Mouse (Mus musculus) forebrain, embryonic 14.5 days (tissue): ENCODE measurements around the gene Ak1. TPM values are rescaled to one million over a fixed set of nuclear protein-coding genes. Genes with fewer than 3 reads are reported as not detected.

Source experiments
- ATAC-seq: fragments of 200-750 bp; cut with Nextera tagmentation; 2 replicates; pipeline ENCODE4 v1.8.0; 2017; ENCODE audit warnings: mild to moderate bottlenecking, moderate library complexity
- DNase-seq: peaks from one replicate; pipeline ENCODE4 v3.0.0-alpha.2; 2015; ENCODE audit warnings: low spot score
- H3K27ac ChIP-seq: fragments of 300-500 bp; sonication (generic); 2 replicates; pipeline ENCODE4 v1.5.1; 2014; ENCODE audit warnings: low read depth, mild to moderate bottlenecking, control low read depth, low read length, moderate library complexity
- H3K27me3 ChIP-seq: fragments of 300-500 bp; sonication (generic); replicated peaks from 2 replicates; pipeline ENCODE4 v1.6.1; 2014; ENCODE audit warnings: low read length, control low read depth, mixed read lengths; ENCODE audit not compliant: control insufficient read depth, insufficient read depth
- H3K36me3 ChIP-seq: fragments of 300-500 bp; sonication (generic); 2 replicates; pipeline ENCODE4 v1.6.1; 2014; ENCODE audit warnings: low read length, control low read depth; ENCODE audit not compliant: control insufficient read depth, insufficient read depth
- H3K4me1 ChIP-seq: fragments of 300-500 bp; sonication (generic); 2 replicates; pipeline ENCODE4 v1.6.1; 2014; ENCODE audit warnings: antibody characterized with exemption, low read length, control low read depth; ENCODE audit not compliant: control insufficient read depth, insufficient read depth
- H3K4me2 ChIP-seq: fragments of 300-500 bp; sonication (generic); 2 replicates; pipeline ENCODE4 v1.6.1; 2014; ENCODE audit warnings: mild to moderate bottlenecking, control low read depth, low read length
- H3K4me3 ChIP-seq: fragments of 300-500 bp; sonication (generic); 2 replicates; pipeline ENCODE4 v1.5.1; 2014; ENCODE audit warnings: low read depth, low read length, control low read depth
- H3K9ac ChIP-seq: fragments of 300-500 bp; sonication (generic); 2 replicates; pipeline ENCODE4 v1.6.1; 2014; ENCODE audit warnings: mild to moderate bottlenecking, low read length, control low read depth, moderate library complexity
- H3K9me3 ChIP-seq: fragments of 300-500 bp; sonication (generic); replicated peaks from 2 replicates; pipeline ENCODE4 v1.6.1; 2016; ENCODE audit warnings: low read length, control low read depth, mixed read lengths; ENCODE audit not compliant: control insufficient read depth
- WGBS: fragments of 180-500 bp; shearing (Covaris S2); extraction: QIAGEN DNeasy Blood & Tissue Kit; methylation state at CpG from one replicate; pipeline ENCODE4 v1.1.7; 2014; 5-methylcytosine and 5-hydroxymethylcytosine counted together
- polyA plus RNA-seq: library from polyadenylated mRNA; unstranded; fragments of >200 nt; fragmentation: Nextera tagmentation; extraction: Ambion mirVana; gene quantifications from 2 replicates; pipeline ENCODE4 v1.2.1, GENCODE M21; 2014

Gene Ak1
- polyA plus RNA-seq, 1 experiment from 2014 or later, result 60.3 TPM

- DNase-seq, result peak; percentile 43
- 7% methylated on average over 32 of the region's 34 CpGs for WGBS
Observed at GRCm38 (mm10) chr2:32607262-32607947, 14.2 kb upstream of the Ak1 start.

DNA sequence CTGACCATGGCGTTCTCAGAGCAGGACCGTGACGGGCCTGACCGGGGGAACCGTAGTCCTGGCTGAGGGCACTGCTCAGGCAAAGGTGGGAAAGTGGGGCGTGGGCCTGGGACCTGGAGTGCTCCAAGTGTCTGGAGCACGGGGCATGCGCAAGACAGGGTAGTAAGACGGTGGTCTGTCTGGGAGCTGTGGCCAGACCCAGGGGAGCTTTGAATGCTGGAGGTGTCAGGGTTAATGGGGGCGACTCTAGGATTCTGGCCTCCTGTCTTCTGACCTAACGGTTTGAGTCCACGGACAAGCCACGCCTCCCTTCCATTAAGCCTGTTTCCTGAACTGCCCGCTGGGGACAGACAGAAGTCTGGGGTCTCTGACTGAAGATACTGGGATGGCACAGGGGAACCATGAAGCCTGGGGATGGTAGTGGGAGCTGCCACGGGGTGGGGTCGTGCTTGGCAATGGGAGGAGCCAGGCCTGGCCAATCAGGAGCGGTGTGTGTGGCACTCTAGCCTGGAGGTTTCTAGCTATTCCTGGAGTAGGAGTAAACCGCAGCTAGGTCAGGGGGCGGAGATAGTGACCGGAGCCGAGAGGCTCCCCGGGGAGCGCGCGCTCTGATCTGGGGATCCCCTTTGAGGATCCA is 13.3 kb upstream of the Ak1 start:
- Histone ChIP-seq H3K4me1 (peaks cover 2% of the 10 kb centered on the region; the same call in 1 of the 2 replicates), H3K27ac (no peak overlapping the region), H3K9me3 (no peaks in the 10 kb centered on the region), H3K4me3 (peak overlapping the region; percentile 72; the same call in 1 of the 2 replicates), H3K4me2 (peak overlapping the region; percentile 30), H3K9ac (no peak overlapping the region; the same call in 1 of the 2 replicates), H3K36me3 (no peaks in the 10 kb centered on the region), H3K27me3 (no peaks in the 10 kb centered on the region)
- DNase-seq, result peak; percentile 41
- ATAC-seq, result peak; percentile 22; the same call in 1 of the 2 replicates
- WGBS, result 11% methylated on average over 25 of the region's 25 CpGs

More at GRCm38 (mm10) chr2:32607262-32607947, 14.2 kb upstream of the Ak1 start:
- peak overlapping the region; percentile 79 for H3K9ac ChIP-seq
- H3K4me2 ChIP-seq, result peak overlapping the region; percentile 89
- H3K4me3 ChIP-seq, result peak overlapping the region; percentile 72
- no peaks in the 10 kb centered on the region for H3K9me3 ChIP-seq
- ATAC-seq, result peak; percentile 33
- no peaks in the 10 kb centered on the region for H3K36me3 ChIP-seq
- H3K27me3 ChIP-seq, result no peaks in the 10 kb centered on the region
- H3K4me1 ChIP-seq, result peaks cover 2% of the 10 kb centered on the region; the same call in 1 of the 2 replicates
- no peak overlapping the region for H3K27ac ChIP-seq

DNA sequence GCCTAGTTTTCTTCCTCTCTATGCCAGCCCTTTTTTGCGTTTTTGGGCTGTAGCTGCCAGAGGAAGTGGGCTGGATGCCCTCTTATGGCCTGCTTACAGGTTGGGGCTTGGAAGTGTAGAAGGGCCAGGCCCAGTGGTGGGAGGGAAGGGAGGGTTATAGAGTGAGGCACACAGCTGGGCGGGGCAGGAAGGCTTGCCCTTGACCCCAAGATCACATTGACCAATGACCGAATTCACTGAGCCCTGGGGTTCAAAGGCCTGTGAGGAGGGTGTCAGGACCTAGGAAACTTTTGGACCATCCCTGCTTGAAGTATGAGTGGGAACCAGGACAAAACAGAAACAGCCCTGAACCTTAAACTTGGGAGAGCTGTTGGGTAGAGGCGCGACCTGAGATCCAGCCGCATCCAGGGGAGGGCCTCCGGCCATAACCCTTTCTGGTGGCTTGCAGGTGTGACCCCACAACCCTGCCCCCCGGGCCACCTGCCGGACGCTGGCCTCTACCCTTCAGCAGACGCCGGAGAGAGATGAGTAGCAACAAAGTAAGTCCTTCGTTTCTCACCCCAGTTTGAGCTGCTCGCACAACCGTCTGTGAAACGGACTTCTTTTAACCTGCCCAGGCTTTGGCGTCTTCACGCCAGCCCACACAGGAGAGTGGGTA is 12.7 kb upstream of the Ak1 start:
- Histone ChIP-seq H3K27me3 (no peaks in the 10 kb centered on the region), H3K4me1 (peaks cover 2% of the 10 kb centered on the region; the same call in 1 of the 2 replicates), H3K4me2 (peak overlapping the region; percentile 30), H3K27ac (no peak overlapping the region), H3K4me3 (no peak overlapping the region), H3K9ac (no peak overlapping the region; the same call in 1 of the 2 replicates), H3K9me3 (no peaks in the 10 kb centered on the region), H3K36me3 (no peaks in the 10 kb centered on the region)
- ATAC-seq (no peak), DNase-seq (no peak)
- WGBS, result 45% methylated on average over 18 of the region's 18 CpGs

- peak; percentile 65 for DNase-seq
- Histone ChIP-seq H3K36me3 (peaks cover 6% of the 10 kb centered on the region; the same call in 1 of the 2 replicates), H3K4me1 (peaks cover 2% of the 10 kb centered on the region; the same call in 1 of the 2 replicates), H3K4me2 (peak overlapping the region; percentile 52), H3K27me3 (no peaks in the 10 kb centered on the region), H3K27ac (no peak overlapping the region), H3K4me3 (peak overlapping the region; percentile 27), H3K9ac (0 out of 2 replicates have a peak overlapping the region, but pooled peaks have one; percentile 40), H3K9me3 (no peaks in the 10 kb centered on the region)
- no peak for ATAC-seq
- WGBS, result 16% methylated on average over 23 of the region's 23 CpGs
Observed at GRCm38 (mm10) chr2:32610610-32611229, 10.8 kb upstream of the Ak1 start.

DNA sequence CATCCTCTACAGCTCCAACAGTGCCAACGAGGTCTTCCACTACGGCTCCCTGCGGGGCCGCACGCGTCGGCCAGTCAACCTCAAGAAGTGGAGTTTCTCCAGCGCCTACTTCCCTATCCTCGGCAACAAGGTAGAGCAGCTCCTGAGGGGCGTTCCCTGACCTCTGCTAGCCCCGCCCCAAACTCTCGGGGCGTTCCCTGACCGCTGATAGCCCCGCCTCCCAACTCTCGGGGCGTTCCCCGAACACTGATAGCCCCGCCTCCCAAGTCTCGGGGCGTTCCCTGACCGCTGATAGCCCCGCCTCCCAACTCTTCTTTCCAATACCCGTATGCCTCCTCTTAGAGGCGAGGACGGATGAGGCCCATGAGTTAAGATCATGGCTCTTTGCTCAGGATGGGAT is 9.3 kb upstream of the Ak1 start:
- ATAC-seq (no peak), DNase-seq (no peak)
- 75% methylated on average over 26 of the region's 26 CpGs for WGBS
- Histone ChIP-seq H3K4me3 (no peak overlapping the region), H3K27me3 (no peaks in the 10 kb centered on the region), H3K9me3 (no peaks in the 10 kb centered on the region), H3K9ac (no peak overlapping the region), H3K27ac (no peak overlapping the region), H3K36me3 (peaks cover 6% of the 10 kb centered on the region; the same call in 1 of the 2 replicates), H3K4me2 (no peak overlapping the region), H3K4me1 (peaks cover 2% of the 10 kb centered on the region; the same call in 1 of the 2 replicates)

DNA sequence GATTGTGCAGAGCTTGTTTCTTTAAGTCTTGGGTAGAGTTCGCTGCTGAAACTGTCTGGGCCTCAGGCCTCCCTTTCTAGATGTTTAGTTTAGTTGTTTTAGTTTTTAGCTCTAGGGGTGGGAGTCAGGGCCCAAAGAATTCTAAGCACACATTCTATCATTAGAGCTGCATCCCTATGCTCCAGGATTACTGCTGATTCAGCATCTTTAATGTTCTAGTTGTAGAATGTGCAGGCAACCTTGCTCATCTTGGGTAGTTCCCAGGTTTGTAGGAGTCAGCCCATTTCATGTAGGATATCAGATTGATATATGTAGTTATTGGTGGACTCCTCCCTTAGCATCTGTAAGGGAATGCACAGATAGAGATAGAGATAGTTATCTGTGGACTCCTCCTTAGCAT is 4.4 kb upstream of the Ak1 start:
- Histone ChIP-seq H3K9ac (no peak overlapping the region), H3K4me1 (peaks cover 3% of the 10 kb centered on the region; the same call in 1 of the 2 replicates), H3K27ac (no peak overlapping the region), H3K9me3 (no peaks in the 10 kb centered on the region), H3K4me3 (no peak overlapping the region), H3K36me3 (peaks cover 6% of the 10 kb centered on the region; the same call in 1 of the 2 replicates), H3K27me3 (no peaks in the 10 kb centered on the region), H3K4me2 (no peak overlapping the region)
- DNase-seq (no peak), ATAC-seq (no peak)
- 98% methylated on average over 1 of the region's 1 CpGs for WGBS

DNA sequence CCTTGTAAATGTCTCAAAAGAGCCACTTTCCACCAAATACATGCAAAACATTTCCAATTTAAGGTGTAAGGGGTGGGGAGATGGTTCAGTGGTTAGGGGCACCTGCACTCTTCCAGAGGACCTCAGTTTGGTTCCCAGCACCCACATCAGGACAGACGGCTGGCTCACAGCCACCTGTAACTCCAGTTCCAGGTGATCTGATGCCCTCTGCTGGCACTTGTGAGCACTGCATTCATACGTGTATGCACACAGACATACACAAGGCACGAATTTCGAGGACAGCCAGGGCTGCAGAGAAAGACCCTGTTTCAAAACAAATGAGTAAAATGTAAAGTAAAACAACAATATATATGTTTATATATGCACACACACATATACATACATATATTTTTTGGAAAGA is 4.0 kb upstream of the Ak1 start:
- no peak for DNase-seq
- WGBS, result 90% methylated on average over 4 of the region's 4 CpGs
- H3K36me3 ChIP-seq, result peaks cover 6% of the 10 kb centered on the region; the same call in 1 of the 2 replicates

DNA sequence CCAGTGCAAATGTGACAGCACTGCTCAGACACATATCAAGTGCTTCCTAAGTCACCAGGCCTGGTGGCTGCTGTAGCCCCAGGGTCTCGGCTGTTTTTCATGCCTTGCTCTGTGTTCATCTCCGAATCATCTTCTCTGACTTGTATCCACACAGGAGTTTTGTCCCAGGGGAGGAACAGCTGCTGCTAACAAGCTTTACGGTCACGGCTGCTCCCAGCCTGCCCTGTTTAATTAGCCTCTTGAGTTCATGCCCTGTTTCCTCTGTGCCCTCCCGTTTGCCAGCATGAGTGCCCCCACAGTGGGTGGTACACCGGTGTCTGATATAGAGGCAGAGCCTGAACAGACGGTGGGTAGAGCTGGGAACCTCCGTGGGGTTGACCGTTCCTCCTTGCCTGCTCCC is 3.5 kb upstream of the Ak1 start:
- DNase-seq (no peak), ATAC-seq (no peak)
- no peak overlapping the region for H3K9ac ChIP-seq
- H3K4me1 ChIP-seq, result peaks cover 3% of the 10 kb centered on the region; the same call in 1 of the 2 replicates
- H3K4me2 ChIP-seq, result no peak overlapping the region
- H3K27me3 ChIP-seq, result no peaks in the 10 kb centered on the region
- no peak overlapping the region for H3K27ac ChIP-seq
- peaks cover 6% of the 10 kb centered on the region; the same call in 1 of the 2 replicates for H3K36me3 ChIP-seq
- WGBS, result 71% methylated on average over 9 of the region's 9 CpGs
- H3K9me3 ChIP-seq, result no peaks in the 10 kb centered on the region
- no peak overlapping the region for H3K4me3 ChIP-seq

More for the DNA sequence above, 4.0 kb upstream of the Ak1 start:
- Histone ChIP-seq H3K9me3 (no peaks in the 10 kb centered on the region), H3K9ac (no peak overlapping the region), H3K4me3 (no peak overlapping the region), H3K4me1 (peaks cover 3% of the 10 kb centered on the region; the same call in 1 of the 2 replicates), H3K4me2 (no peak overlapping the region), H3K27me3 (no peaks in the 10 kb centered on the region), H3K27ac (no peak overlapping the region)
- ATAC-seq, result no peak
